Mouse (Mus musculus): ENCODE measurements at regions not wholly inside any gene's neighbourhood (a gene's known extent, or its start where the extent isn't known, plus 50 kb on each side); places are given as distances from the start of the nearest gene placed in this dataset.

DNA sequence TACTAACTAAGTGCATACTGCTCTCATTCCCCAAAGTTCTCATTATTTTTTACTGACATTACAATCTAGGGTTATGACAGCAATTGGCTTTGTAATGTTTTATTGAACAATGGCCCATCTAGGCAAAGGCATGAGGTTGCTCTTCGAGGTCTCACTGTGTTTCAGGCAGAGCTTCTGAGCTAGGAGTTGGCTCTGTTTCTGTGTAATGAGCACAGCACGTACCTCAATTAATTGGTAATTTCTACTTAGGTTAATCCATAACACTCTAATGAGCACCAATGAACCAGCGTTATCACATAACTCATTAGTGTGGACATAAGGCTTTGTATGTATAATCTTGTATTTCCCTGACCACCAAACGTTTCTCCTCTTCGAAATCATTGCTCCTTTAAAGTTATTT, 398.6 kb upstream of the Gm10295 start:
- TF ChIP-seq POLR2A (IDR thresholded peaks at IDR 0.05; ENCODE audit: low read depth, low read length) (no peak), CTCF (IDR thresholded peaks at IDR 0.05; ENCODE audit: extremely low read depth, insufficient read length, insufficient replicate concordance, low read depth, low read length) (no peak)
